Mouse (Mus musculus): Measurements from ENCODE around the gene Fam216a. TPM values are rescaled to one million over a fixed set of nuclear protein-coding genes. Genes with fewer than 3 reads are reported as not detected.

Gene Fam216a
- polyA plus RNA-seq, 1 experiment, result 22.5 TPM

DNA sequence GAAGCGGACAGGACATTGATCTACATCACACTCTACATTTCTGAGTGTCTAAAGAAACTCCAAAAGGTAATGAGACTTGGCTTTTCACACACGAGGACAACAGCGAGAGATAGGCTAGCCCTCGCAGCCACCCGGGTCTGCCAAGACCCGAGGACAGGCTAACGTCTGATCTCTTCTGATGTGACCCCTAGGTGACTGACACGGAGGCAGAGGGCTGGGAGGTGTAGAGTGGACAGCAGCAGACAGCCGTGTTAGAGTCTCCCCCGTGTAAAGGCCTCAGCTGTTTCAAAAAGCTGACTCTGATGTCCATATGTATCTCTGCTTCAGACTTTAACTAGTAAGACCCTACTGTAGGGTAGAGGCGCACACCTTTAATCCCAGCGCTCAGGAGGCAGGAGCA, 31.2 kb upstream of the Fam216a start:
- no peak for DNase-seq
- WGBS, result 90% methylated on average over 12 of the region's 12 CpGs
- TF ChIP-seq CTCF (IDR thresholded peaks at IDR 0.05; ENCODE audit: insufficient read depth, low read length) (no peak), POLR2A (IDR thresholded peaks at IDR 0.05; ENCODE audit: borderline replicate concordance, extremely low read depth, low read depth, low read length) (no peak)
- peaks cover 5% of the 10 kb centered on the region for H3K4me1 ChIP-seq (ENCODE audit: control insufficient read depth, insufficient read depth, low read length)
- no peak overlapping the region for H3K4me3 ChIP-seq (replicated peaks; ENCODE audit: extremely low read depth, low read depth, low read length)

DNA sequence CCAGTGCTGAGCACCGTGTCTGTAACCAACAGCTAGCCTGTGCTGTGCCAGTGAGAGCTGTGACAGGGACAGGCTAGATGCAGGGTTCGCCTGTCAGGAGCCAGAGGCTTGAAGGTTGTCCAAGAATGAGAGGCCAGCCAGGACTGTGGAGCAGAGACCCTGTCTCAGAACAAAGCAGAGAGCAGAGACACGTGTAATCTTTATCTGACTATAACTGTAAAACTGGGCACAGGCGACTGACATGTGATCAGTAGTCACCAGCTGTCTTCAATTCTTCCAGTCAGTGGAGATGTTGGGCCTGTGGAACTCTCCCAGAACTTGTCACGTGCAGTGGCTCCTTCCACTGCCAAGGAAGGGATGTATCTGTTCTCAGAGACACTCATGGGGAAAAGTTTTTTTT, 30.6 kb upstream of the Fam216a start:
- H3K4me3 ChIP-seq (replicated peaks; ENCODE audit: extremely low read depth, low read depth, low read length), result no peak overlapping the region
- peaks cover 9% of the 10 kb centered on the region for H3K4me1 ChIP-seq (ENCODE audit: control insufficient read depth, insufficient read depth, low read length)
- TF ChIP-seq POLR2A (IDR thresholded peaks at IDR 0.05; ENCODE audit: borderline replicate concordance, extremely low read depth, low read depth, low read length) (no peak), CTCF (IDR thresholded peaks at IDR 0.05; ENCODE audit: insufficient read depth, low read length) (no peak)
- 76% methylated on average over 5 of the region's 5 CpGs for WGBS
- no peak for DNase-seq

DNA sequence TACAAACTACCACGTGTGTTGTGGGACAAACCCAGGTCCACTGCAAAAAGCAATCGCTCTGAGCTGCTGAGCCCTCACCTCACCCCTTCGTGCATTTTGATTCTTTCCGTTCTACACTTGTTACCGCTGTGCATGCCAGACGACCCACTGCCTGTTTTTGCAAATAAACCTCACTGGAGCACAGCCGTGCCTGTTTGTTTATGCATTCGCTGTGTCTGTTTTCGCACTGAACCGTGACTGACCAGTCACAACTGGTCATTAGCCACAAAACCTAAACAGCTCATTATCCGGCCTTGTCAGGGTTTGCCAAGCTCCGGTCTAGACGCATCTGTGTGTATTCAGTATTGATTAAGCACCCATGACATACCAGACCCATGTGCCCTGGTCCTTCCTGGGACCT, 30.0 kb upstream of the Fam216a start:
- TF ChIP-seq POLR2A (IDR thresholded peaks at IDR 0.05; ENCODE audit: borderline replicate concordance, extremely low read depth, low read depth, low read length), result no peak
- TF ChIP-seq CTCF (IDR thresholded peaks at IDR 0.05; ENCODE audit: insufficient read depth, low read length), result no peak
- WGBS, result 64% methylated on average over 13 of the region's 13 CpGs
- no peak for DNase-seq
- peaks cover 14% of the 10 kb centered on the region for H3K4me1 ChIP-seq (ENCODE audit: control insufficient read depth, insufficient read depth, low read length)
- H3K4me3 ChIP-seq (replicated peaks; ENCODE audit: extremely low read depth, low read depth, low read length), result no peak overlapping the region

DNA sequence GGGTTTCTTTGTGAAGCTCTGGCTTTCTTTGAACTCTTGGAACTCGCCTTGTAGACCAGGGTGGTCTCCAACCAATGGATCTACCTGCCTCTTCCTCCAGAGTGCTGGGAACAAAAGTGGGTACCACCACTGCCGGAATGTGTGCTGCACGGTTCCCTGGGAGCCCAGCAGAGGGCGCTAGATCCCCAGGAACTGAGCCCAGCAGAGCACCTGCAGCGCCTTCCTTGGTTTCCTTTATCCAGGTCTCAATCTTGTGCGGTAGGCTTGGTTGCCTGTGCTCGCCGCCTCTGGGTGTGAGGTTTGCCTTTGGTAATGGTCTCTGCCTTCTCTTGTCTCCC, 29.1 kb upstream of the Fam216a start:
- Histone ChIP-seq H3K4me1 (ENCODE audit: control insufficient read depth, insufficient read depth, low read length) (peaks cover 15% of the 10 kb centered on the region), H3K4me3 (replicated peaks; ENCODE audit: extremely low read depth, low read depth, low read length) (no peak overlapping the region)
- peak; percentile 79 for DNase-seq
- 30% methylated on average over 8 of the region's 8 CpGs for WGBS
- peak; percentile 89 for TF ChIP-seq CTCF (IDR thresholded peaks at IDR 0.05; ENCODE audit: insufficient read depth, low read length)
- TF ChIP-seq POLR2A (IDR thresholded peaks at IDR 0.05; ENCODE audit: borderline replicate concordance, extremely low read depth, low read depth, low read length), result no peak

DNA sequence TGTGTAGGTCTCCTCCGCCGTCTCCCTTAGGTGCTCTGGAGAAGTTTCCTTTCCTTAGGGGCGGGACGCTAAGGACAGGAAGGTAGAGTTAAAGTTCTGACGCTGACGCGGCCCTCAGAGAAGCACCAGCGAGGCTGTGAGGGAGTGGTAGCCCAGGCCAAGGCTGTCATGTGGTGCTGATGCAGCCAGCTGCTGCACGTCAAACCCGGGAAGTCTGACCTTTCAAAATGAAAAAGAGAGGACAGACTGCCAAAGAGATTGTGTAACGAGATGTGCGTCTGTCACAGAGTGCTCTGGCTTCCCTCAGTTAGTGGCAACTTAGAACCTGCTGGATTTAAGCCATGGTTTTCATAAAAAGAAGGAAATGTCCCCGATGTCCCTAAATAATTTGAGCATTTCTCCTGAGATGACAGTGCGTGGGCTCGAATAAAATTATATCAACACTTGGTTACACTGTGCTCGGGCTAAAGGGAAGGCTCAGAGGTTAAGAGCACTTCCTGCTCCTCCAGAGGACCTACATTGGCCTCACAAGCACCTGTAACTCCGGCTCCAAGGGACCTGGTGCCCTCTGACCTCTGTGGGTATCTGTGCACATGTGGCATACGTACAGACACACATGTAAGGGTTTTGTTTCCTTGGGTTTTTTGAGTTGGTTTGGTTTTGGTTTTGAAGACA, 28.6 kb upstream of the Fam216a start:
- TF ChIP-seq POLR2A (IDR thresholded peaks at IDR 0.05; ENCODE audit: borderline replicate concordance, extremely low read depth, low read depth, low read length) (no peak), CTCF (IDR thresholded peaks at IDR 0.05; ENCODE audit: insufficient read depth, low read length) (no peak)
- no peak overlapping the region for H3K4me3 ChIP-seq (replicated peaks; ENCODE audit: extremely low read depth, low read depth, low read length)
- 37% methylated on average over 18 of the region's 18 CpGs for WGBS
- H3K4me1 ChIP-seq (ENCODE audit: control insufficient read depth, insufficient read depth, low read length), result peaks cover 15% of the 10 kb centered on the region
- DNase-seq, result no peak

DNA sequence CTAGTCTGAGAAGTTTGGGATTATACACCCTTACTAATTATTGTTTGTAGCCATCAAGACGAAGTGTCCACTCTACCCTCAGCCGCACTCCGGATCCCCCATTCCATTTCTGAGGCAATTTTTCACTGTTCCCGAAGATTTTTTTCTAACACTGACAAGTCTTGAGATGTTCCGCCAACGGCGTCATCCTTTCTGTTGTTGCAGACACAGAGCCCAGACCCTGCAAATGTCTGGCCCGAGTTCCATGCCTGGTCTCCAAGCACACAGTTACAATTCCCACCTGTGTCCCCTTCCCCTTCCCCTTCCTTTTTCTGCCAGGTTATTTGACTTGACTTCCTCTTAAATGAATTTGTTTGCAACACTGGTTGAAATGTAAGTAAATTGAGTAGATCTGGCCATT, 27.7 kb upstream of the Fam216a start:
- Histone ChIP-seq H3K4me1 (ENCODE audit: control insufficient read depth, insufficient read depth, low read length) (peaks cover 17% of the 10 kb centered on the region), H3K4me3 (replicated peaks; ENCODE audit: extremely low read depth, low read depth, low read length) (no peak overlapping the region)
- DNase-seq, result no peak
- TF ChIP-seq POLR2A (IDR thresholded peaks at IDR 0.05; ENCODE audit: borderline replicate concordance, extremely low read depth, low read depth, low read length), result no peak
- no peak for TF ChIP-seq CTCF (IDR thresholded peaks at IDR 0.05; ENCODE audit: insufficient read depth, low read length)
- WGBS, result 74% methylated on average over 8 of the region's 8 CpGs

DNA sequence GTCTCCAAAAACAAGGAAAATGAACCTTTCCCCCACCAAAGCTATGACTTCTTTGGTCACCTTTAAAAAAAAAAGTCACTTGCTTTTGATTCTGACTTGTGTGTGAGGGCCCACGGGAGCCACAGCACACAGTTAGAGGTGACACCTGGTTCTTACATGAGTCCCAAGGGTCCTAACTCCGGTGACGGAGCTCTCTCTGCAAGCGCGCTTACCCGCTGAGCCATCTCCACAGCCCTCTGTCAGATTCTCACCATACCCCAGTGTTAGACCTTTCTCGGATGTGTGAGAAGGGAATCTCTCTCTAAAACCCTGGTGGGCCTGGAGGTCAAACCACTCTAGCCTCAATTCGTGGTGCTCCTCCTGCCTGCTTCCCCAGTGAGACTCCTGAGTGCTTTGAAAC, 25.3 kb upstream of the Fam216a start:
- Histone ChIP-seq H3K4me3 (replicated peaks; ENCODE audit: extremely low read depth, low read depth, low read length) (no peak overlapping the region), H3K4me1 (ENCODE audit: control insufficient read depth, insufficient read depth, low read length) (peaks cover 23% of the 10 kb centered on the region)
- no peak for DNase-seq
- WGBS, result 78% methylated on average over 8 of the region's 8 CpGs
- no peak for TF ChIP-seq CTCF (IDR thresholded peaks at IDR 0.05; ENCODE audit: insufficient read depth, low read length)
- TF ChIP-seq POLR2A (IDR thresholded peaks at IDR 0.05; ENCODE audit: borderline replicate concordance, extremely low read depth, low read depth, low read length), result no peak

DNA sequence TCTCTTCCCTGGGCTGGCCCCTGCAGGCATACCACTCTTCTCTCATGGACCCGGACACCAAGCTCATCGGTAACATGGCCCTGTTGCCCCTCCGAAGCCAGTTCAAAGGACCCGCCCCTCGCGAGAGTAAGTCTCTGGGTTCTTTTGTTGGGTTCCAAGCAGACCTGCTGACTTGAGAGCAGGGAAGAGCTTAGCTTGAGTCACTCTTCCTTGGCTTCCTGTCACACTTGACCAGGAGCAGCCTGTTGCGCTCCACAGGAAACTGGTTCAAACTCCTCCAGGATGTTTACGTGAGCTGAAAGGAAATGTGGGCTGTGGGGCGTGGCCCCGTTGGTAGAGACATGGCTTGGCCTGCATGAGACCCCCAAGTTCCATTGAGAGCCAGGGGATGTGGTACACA, 24.6 kb upstream of the Fam216a start:
- H3K4me1 ChIP-seq (ENCODE audit: control insufficient read depth, insufficient read depth, low read length), result peaks cover 24% of the 10 kb centered on the region

DNA sequence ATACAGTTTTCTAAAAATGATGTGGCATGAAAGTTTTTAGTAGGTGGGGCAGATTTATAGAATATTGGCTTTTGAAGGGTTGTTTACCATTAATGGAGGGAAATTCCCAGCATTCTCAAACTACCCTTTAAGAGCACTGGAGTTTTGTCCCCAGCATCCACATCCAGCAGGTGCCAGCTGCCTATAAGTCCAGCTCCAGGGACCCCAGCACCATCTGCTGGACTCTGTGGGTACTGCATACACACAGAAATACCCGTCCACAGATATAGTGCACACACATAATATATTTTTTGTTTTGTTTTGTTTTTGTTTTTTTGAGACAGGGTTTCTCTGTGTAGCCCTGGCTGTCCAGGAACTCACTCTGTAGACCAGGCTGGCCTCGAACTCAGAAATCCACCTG, 21.7 kb upstream of the Fam216a start:
- TF ChIP-seq CTCF (IDR thresholded peaks at IDR 0.05; ENCODE audit: insufficient read depth, low read length), result peak; percentile 81
- TF ChIP-seq POLR2A (IDR thresholded peaks at IDR 0.05; ENCODE audit: borderline replicate concordance, extremely low read depth, low read depth, low read length), result no peak
- Histone ChIP-seq H3K4me3 (replicated peaks; ENCODE audit: extremely low read depth, low read depth, low read length) (no peak overlapping the region), H3K4me1 (ENCODE audit: control insufficient read depth, insufficient read depth, low read length) (peaks cover 19% of the 10 kb centered on the region)
- peak; percentile 74 for DNase-seq
- 51% methylated on average over 2 of the region's 2 CpGs for WGBS

More for the DNA sequence above, 24.6 kb upstream of the Fam216a start:
- 39% methylated on average over 10 of the region's 10 CpGs for WGBS
- TF ChIP-seq CTCF (IDR thresholded peaks at IDR 0.05; ENCODE audit: insufficient read depth, low read length), result no peak
- TF ChIP-seq POLR2A (IDR thresholded peaks at IDR 0.05; ENCODE audit: borderline replicate concordance, extremely low read depth, low read depth, low read length), result peak; percentile 21; the same call in 1 of the 2 replicates
- peak; percentile 40 for DNase-seq
- peak overlapping the region; percentile 51 for H3K4me3 ChIP-seq (replicated peaks; ENCODE audit: extremely low read depth, low read depth, low read length)

DNA sequence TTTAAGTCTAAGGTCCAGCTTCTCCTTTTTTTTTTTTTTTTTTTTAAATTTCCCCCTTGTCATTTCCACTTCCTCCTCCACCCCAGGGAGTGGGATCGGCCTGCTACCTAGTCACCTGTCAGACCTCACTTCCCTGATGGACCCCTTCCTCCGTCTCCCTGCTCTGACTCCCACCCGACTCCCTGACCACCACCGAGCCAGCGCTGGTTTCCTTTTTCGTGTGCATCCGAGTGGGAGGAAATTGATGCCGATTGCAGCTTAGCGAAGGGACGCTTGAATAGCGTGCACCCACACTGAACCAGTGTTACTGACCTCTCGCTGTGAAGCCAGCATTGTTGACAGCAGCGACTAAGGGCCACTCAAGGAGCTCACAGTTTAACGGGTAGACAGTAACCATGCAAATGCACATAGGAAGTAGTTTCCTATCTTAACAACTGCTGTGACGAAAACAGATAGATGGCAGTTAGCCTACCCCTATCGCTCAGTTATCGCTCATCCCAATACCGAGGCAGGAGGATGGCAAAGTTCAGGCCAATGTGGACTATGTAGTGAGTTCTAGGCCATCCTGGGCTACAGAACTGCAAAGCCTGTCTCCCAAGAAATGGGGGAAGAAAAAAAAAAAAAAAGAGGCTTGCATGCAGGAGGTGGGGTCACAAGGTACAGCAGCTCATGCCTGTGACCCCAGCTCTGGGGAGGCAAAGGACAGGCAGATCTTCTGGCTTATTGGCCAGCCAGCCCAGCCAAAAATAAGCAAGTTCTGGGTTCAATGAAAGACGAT, 20.3 kb upstream of the Fam216a start:
- peak; percentile 38 for DNase-seq
- 6% methylated on average over 19 of the region's 19 CpGs for WGBS
- peak overlapping the region; percentile 83 for H3K4me3 ChIP-seq (replicated peaks; ENCODE audit: extremely low read depth, low read depth, low read length)
- peaks cover 12% of the 10 kb centered on the region for H3K4me1 ChIP-seq (ENCODE audit: control insufficient read depth, insufficient read depth, low read length)
- TF ChIP-seq CTCF (IDR thresholded peaks at IDR 0.05; ENCODE audit: insufficient read depth, low read length) (no peak), POLR2A (IDR thresholded peaks at IDR 0.05; ENCODE audit: borderline replicate concordance, extremely low read depth, low read depth, low read length) (peak; percentile 20; the same call in 1 of the 2 replicates)
